Mouse (Mus musculus) frontal cortex, postnatal 10 days (tissue): ENCODE results near the gene Fam240a.

ENCODE experiments used
- DNase-seq, 2 experiments: peaks; one replicate each; pipeline ENCODE4 v3.0.0; 2022; ENCODE audit warnings: low spot score in 2 of 2, mixed read lengths in 1 of 2

Gene Fam240a

DNA sequence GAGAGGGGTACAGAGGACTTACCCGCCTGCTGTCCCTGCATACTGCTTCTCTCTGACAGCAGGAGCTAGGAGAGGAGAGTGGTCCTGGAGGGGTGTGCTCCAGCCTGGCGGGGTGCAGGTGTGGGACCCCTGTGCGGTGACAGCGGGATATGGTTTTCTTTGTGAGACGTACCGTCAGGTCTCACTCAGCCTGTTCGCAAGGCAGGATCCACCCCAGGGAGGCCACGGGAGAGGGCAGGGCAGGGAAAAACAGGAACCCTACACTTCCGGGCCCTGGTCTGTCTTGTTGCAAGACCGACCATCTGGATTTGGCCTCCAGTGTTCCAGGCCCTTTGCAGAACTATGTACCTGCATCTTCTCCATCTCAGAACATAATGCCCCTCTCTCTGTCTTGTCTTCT lies 23.2 kb downstream of the Fam240a start:
- DNase-seq: no peak

GRCm38 (mm10) chr9:110892552-110892951 lies 24.1 kb downstream of the Fam240a start:
- DNase-seq: no peak

- no peak for DNase-seq
These were observed 25.4 kb downstream of the Fam240a start for GRCm38 (mm10) chr9:110891077-110891828.

- DNase-seq: no peak
These were observed 26.5 kb downstream of the Fam240a start for GRCm38 (mm10) chr9:110890026-110890783.

DNA sequence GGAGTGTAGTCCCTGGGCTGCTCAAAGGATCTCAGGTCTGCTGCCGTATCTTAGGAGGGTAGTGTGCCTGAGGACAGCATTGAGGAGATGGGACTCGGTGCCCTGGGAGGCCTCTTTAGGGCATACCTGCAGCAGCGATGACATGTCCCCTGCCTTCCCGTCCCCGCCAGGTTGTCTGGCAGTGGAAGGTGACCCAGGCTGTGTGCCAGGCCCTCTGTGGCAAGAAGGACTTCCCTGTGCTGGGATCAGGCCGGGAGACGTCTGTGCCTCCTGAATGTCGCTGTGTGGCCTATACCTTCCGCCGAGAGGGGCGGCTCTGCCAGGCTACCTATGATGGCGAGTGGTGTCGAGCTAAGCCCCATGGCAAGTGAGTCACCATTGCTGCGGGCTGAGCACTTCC lies 27.7 kb downstream of the Fam240a start:
- DNase-seq: no peak

DNA sequence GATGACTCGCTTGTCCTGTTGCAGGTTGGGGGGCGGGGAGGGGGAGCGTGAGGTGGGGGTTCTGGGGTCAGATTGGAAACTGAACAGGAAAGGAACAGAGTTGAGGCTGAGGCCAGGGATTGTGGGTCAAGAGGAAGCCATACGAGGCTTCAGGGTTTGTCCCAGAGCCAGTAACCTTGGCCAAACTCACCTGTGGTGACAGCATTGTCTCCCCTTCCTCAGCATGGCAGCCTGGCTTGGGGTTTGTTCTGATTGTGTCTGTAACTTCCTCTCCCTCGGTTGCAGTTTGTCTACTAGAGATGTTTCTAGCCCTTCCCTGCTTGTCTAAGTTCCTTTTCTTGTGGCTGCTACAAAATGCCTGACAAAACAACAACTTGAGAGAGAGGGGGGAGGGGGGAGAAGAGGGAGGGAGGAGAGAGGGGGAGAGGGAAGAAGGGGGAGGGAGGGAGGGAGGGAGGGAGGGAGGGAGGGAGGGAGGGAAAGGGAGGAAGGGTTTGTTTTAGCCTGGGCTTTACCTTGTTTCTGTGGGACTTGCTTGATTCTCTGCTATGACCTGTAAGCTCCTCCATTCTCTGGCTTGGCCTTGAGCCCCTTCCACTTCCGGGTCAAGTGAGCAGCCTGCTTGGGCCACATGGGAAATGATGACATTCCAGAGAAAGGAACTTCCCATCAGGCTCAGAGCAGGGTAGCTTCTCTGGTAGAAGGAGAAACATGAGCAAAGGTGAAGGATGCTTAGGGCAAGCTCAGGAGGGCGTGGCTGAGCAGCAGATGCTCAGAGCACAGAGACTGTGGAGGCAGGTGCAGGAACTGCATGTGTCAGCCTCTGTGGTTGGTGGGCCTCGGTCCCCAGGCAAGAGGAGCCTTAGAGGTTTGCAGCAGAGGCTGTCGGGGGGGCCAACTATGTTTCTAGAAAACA lies 29.0 kb downstream of the Fam240a start:
- no peak for DNase-seq

DNA sequence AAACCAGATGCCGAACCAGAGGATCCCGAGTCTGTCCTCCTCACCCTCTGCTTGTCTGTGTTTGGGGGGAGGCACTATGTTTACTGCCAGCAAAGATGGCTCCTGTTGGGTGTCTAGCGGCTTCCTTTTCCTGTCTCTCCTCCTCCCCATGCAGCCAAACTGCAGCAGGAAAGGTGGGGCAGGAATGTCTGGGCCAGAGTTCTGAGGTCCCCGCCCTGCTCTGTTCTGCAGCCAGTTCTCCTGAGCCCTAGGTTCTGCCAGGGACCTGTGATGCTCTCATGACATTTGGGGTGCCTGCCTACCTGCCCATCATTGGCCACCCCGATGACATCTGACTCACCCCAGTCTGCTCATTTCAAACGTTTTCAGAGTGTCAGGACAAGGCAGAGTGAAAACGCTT lies 34.7 kb downstream of the Fam240a start:
- DNase-seq: no peak

DNA sequence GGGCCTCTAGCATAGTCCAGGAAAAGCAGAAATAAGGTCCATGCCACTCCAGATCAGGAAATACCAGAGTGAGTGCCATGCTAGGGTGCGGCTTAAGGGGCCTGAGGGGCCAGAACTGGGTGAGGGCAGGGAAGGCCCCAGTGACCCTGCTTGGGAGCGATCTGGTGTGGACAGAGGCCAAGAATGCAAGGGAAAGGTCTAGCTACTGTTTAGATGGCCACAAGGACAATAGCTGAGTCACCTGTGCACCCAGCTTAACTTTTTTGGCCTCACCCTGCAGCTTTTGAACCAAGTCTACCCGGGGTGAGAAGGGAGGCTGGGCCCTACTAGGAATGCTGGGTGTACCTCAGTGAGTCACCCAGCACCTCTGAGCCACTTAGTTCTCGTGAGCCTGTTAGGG lies 35.9 kb downstream of the Fam240a start:
- no peak for DNase-seq

DNA sequence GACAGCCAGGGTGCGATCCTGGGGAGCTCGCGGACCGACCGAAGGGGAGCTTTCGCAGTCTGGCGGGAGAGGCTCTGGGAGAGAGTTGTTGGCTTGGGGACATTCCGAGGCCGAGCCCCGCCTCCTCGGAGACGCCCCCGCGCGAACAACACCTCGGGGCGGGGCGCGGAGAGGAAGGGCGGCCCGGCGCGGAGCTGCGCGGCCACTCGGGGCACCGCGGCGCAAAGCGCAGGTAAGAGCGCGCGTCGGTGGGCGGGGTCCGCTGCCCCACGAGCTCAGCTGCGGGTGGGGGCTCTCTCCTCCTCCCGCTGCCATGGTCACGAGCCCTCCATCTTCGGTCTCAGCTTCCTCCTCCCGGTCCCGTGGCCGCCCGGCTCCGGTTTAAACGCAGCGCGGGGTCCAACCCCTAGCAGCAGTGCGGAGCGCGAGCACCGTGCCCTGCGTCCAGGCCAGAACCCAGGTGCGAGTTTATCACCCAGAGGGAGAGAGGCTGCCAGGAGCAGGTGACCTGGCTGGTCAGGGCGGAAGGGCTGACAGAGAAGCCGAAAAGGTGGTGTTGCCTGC lies 36.6 kb downstream of the Fam240a start, which contains the start of gene Tmie:
Tmie (minus strand) TSS at position 116 of the 564 bp plus-strand sequence.
- DNase-seq: peak in 1 of 2 experiments; percentile 46

- DNase-seq: peak; percentile 38 to 51
These were observed 37.3 kb downstream of the Fam240a start, which contains the start of gene Als2cl for GRCm38 (mm10) chr9:110879191-110879920. Gene Als2cl (plus strand): TSS chr9:110879870.

DNA sequence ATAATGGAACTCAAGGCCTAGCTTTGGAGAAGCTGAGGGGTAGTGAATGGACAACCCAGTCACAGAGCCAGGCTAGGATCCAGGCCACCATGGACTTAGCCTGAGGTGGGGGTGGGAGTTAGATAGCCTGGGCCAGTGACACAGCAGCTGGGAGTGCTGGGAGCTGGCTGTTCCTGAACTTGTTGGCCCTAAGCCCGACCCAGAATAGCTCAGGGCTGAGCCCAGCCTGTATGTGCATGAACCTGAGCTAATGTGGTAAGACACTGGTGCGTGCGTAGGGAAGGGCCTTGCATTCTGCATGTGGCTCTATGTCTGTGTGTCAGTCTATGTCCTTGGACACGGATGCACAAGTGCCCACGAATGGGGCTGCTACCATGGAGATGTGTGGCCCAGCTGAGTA lies 38.8 kb downstream of the Fam240a start:
- no peak for DNase-seq

GRCm38 (mm10) chr9:110877353-110877752 lies 39.3 kb downstream of the Fam240a start:
- DNase-seq: no peak

DNA sequence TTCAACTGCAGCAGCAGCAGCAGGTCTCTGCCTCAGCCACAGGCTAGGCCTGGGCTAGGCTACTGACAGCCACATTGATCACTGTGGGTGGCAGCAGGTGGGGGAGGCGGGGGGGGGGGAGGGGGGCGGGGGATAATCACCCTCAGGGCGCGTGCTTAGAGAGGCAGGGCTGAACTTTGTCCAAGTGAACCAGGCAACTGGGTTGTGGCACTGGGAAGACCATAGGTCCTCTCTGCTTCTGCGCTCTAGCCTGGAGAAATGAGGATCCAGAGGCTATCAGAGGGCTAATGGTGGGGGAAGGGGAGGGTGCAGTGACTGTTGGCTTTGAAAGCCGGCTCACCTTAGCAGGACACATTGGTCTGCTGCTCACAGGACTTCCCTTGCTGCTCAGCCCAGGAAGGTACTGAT lies 41.4 kb downstream of the Fam240a start:
- DNase-seq: no peak

DNA sequence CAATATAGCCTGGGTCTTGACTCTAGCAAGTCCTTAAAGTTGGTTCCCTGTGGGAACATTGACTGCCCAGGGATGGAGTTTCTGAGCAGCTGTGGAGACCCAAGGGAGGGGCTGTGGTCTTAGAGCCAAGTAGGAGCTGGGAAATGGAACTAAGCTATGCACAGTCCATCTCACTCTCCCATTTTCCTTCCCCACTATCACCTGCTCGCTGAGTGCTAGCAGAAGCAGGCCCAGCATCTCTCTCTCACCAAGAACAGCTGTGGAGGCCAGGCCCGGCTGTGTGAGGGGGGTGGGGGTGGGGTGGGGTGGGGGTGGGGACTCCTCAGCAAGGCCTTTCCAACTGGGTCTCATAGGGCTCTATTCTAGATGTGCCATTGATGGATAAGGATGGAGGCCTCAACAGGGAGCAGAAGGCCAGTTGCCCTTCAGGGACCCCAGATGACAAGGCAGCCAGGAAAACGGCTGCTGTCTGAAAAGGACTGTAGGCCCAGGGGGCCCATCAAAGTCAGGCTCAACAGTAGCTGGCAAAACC lies 41.9 kb downstream of the Fam240a start:
- no peak for DNase-seq

GRCm38 (mm10) chr9:110873681-110874659 lies 42.7 kb downstream of the Fam240a start:
- peak; percentile 68 to 78 for DNase-seq

GRCm38 (mm10) chr9:110871030-110871429 lies 45.6 kb downstream of the Fam240a start:
- peak in 1 of 2 experiments; percentile 49 for DNase-seq
